Mouse (Mus musculus) small intestine, adult 2 months (tissue): ENCODE results near the gene Zfp870. TPM values are rescaled to one million over a fixed set of nuclear protein-coding genes. Genes with fewer than 3 reads are reported as not detected.
A peak's percentile ranks its signal among the peaks of the same experiment; 100 is the strongest.

Experiments used
- H3K27ac ChIP-seq: fragments of 200-500 bp; 2 replicates; pipeline ENCODE4 v1.5.1; 2012; ENCODE audit warnings: low read depth, low read length, control low read depth, inconsistent platforms; ENCODE audit not compliant: insufficient read depth
- H3K27me3 ChIP-seq: fragments of 200-500 bp; 2 replicates; pipeline ENCODE4 v1.6.1; 2012; ENCODE audit warnings: mild to moderate bottlenecking, moderate library complexity, low read length, inconsistent platforms; ENCODE audit not compliant: control insufficient read depth, insufficient read depth
- H3K36me3 ChIP-seq: fragments of 200-500 bp; 2 replicates; pipeline ENCODE4 v1.6.1; 2012; ENCODE audit warnings: mild to moderate bottlenecking, low read length, control low read depth, inconsistent platforms; ENCODE audit not compliant: control insufficient read depth, insufficient read depth
- H3K4me1 ChIP-seq: fragments of 200-500 bp; 2 replicates; pipeline ENCODE4 v1.6.1; 2012; ENCODE audit warnings: low read length, inconsistent platforms, mixed read lengths; ENCODE audit not compliant: control insufficient read depth, insufficient read depth, insufficient read length
- H3K4me3 ChIP-seq: fragments of 200-500 bp; 2 replicates; pipeline ENCODE4 v1.5.1; 2012; ENCODE audit warnings: low read depth, mild to moderate bottlenecking, control low read depth, inconsistent platforms, low read length, moderate library complexity
- CTCF ChIP-seq: fragments of 200-500 bp; IDR thresholded peaks from 2 replicates; pipeline ENCODE4 v1.5.1; 2012; ENCODE audit warnings: low read depth, mild to moderate bottlenecking, control low read depth, inconsistent platforms, low read length, moderate library complexity, mixed read lengths; ENCODE audit not compliant: insufficient replicate concordance, insufficient read length; ENCODE audit errors: extremely low read depth
- POLR2A ChIP-seq: fragments of 200-500 bp; IDR thresholded peaks from 2 replicates; pipeline ENCODE4 v1.6.1; 2012; ENCODE audit warnings: low read depth, mild to moderate bottlenecking, control low read depth, inconsistent platforms, low read length, moderate library complexity
- WGBS: fragments of 180-500 bp; shearing (Covaris S2); methylation state at CpG from one replicate; pipeline ENCODE4 v1.1.7; 2018; 5-methylcytosine and 5-hydroxymethylcytosine counted together
- polyA plus RNA-seq: library from polyadenylated mRNA; depleted of rRNA; stranded (reverse); fragments of >200 nt; gene quantifications from 2 replicates; pipeline ENCODE4 v1.2.3, GENCODE M21; 2012

The Zfp870 gene
- polyA plus RNA-seq, 1 experiment, result 0.30 TPM

DNA sequence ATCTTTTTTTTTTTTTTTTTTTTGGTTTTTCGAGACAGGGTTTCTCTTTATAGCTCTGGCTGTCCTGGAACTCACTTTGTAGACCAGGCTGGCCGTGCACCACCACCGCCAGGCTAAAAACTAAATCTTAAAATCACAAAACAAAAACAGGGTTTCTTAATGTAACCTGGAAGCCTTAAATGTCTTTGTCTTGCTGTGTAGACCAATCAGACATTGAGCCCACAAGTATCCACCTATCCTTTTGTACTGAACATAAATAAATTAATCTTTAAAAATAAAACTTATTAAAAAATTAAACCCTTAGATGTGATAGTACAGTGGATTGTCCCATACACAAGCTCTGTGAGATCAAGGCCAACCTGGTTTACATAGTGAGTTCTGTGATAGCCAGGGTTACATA is 2.5 kb upstream of the Zfp870 start:
- Histone ChIP-seq H3K36me3 (no peaks in the 10 kb centered on the region), H3K4me1 (peaks cover 19% of the 10 kb centered on the region), H3K4me3 (no peak overlapping the region), H3K27me3 (no peaks in the 10 kb centered on the region), H3K27ac (no peak overlapping the region)
- WGBS, result 86% methylated on average over 3 of the region's 3 CpGs
- no peak for TF ChIP-seq POLR2A
- TF ChIP-seq CTCF, result no peak

DNA sequence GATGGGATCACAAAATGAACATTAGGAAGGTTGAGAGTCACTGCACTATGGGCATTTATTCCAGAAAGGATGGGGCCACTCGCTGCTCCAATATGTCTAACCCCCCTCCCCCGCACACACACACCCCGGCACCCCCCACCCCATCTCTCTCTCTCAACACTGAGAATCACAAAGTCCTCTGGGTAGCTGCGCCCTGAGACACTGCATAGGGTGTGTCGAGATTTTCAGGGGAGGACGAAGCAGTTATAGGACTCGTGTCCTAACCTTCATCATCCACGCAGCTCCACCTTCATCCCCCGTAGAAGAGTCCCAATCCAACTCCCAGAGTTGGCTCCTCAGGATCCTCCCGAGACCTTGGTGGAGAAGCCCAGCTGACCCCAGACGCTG is 597 bp downstream of the Zfp870 start:
- WGBS, result 3% methylated on average over 11 of the region's 11 CpGs
- Histone ChIP-seq H3K4me1 (peaks cover 14% of the 10 kb centered on the region; the same call in 1 of the 2 replicates), H3K27me3 (no peaks in the 10 kb centered on the region), H3K27ac (peak overlapping the region; percentile 68; the same call in 1 of the 2 replicates), H3K36me3 (peaks cover 3% of the 10 kb centered on the region), H3K4me3 (peak overlapping the region; percentile 92)
- TF ChIP-seq POLR2A, result no peak
- TF ChIP-seq CTCF, result no peak

DNA sequence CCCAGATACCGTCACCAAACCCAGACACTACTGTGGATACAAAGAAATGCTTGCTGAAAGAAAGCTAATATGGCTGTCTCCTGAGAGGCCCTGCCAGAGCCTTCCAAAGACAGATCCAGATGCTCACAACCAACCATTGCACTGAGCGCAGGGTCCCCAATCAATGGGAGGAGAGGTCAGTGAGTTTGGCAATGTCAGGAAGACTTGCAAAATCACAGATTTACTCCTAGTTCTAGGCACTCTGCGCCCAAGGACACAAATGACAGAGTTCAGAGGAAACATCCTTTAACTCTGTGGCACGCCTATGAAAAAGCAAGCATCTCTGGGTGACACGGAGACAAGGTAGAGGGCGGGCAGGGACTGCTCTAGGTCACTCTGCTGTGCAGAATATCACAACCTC is 1.8 kb downstream of the Zfp870 start:
- peaks cover 14% of the 10 kb centered on the region; the same call in 1 of the 2 replicates for H3K4me1 ChIP-seq
- H3K27me3 ChIP-seq, result no peaks in the 10 kb centered on the region
- H3K27ac ChIP-seq, result no peak overlapping the region
- H3K36me3 ChIP-seq, result peaks cover 8% of the 10 kb centered on the region
- WGBS, result 89% methylated on average over 6 of the region's 6 CpGs
- no peak overlapping the region for H3K4me3 ChIP-seq
- TF ChIP-seq POLR2A, result no peak

DNA sequence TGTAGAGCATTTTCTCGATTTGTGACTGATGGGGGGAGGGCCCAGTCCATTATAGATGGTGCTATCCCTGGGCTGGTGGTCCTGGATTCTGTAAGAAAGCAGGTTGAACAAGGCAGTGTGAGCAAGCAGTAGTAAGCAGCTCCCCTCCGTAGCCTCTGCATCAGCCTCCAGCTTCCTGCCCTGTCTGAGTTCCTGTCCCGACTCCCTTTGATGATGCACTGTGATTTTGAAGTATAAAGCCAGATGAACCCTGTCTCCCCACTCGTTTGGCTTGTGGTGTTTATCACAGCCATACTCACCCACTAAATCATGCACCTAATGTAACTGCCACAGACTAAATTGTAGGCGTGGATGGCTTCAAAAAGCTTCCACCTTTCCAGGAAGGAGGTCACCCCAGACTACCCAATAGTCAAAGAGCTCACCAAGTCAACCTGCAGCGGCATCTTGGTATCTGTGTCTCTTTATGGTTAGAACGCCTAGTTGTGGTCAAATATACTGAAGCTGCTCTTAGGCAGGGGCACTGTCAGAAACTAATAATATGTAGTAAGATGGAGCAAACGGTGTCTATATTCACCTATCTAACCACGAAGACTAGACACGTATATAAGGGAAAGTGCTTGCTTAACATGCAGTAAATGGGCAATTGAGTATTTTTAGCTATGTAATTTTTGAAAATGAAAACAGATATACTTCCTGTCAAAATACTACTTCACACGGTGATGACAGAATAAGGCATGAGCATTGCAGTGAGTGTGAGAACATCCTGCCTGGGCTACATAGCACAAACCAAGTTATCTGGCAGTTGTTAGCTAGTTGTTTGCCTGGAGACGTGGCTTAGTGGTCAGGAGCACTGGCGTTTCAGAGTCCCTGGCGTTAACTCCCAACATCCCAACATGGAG is 10.9 kb downstream of the Zfp870 start:
- H3K4me3 ChIP-seq, result no peak overlapping the region
- TF ChIP-seq POLR2A, result no peak
- no peak for TF ChIP-seq CTCF
- peaks cover 8% of the 10 kb centered on the region for H3K4me1 ChIP-seq
- WGBS, result 89% methylated on average over 14 of the region's 14 CpGs
- no peak overlapping the region for H3K27ac ChIP-seq
- no peaks in the 10 kb centered on the region for H3K27me3 ChIP-seq
- peaks cover 25% of the 10 kb centered on the region for H3K36me3 ChIP-seq

DNA sequence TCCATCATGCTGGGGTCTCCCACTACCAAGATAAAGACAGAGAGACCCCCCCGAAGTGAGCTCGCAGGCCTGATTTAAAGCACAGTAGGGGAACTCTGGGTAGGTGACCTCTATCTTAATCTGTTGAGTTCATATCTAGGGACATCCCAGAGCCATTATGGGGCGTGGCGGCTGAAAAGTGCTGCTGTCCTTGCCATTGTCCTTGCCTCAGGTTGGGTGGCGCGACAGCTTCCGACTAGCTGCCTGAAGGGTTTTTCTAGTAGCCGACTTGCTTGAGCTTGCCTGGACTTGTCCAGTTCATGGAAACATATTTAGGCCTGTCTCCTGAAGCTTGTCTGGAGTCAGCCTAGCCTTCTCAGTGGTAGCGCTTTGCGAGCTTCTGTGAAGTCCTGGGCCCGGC is 12.7 kb downstream of the Zfp870 start:
- peaks cover 14% of the 10 kb centered on the region for H3K36me3 ChIP-seq
- H3K27me3 ChIP-seq, result no peaks in the 10 kb centered on the region
- no peak overlapping the region for H3K27ac ChIP-seq
- TF ChIP-seq POLR2A, result no peak
- no peak for TF ChIP-seq CTCF
- 57% methylated on average over 11 of the region's 11 CpGs for WGBS
- peaks cover 8% of the 10 kb centered on the region for H3K4me1 ChIP-seq
- H3K4me3 ChIP-seq, result peak overlapping the region; percentile 0; the same call in 1 of the 2 replicates

DNA sequence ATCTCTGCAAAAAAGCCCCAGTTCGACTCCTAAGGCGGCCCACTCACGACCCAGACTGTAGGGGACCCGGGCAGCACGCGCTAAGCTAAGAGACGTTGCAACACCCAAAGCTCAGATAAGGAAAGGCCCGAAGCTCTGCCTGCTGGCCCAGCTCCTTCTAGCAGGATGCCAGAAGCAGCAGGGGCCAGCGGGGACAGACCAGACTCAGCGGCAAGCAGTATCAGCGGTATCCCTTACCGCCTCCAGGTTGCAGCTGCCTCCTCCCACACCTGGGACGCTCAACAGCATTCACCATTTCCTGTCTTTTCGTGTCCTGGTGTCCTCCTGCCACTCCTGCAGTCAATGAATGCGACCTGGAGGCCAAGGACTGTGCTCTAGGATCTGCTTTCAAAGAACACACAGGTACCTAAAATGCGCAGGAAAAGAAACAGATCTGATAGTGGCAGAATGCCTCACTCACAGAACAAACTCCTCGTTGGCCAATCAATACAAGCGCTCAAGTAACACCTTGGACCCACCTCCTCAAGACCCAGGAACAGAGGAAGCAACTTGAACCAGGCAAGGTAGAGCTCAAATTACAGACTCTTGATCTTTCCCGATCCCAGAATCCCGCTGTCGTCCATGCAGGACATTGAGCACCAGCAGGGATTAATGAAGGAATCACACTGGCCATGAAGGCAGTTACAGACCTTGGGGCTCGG is 13.8 kb downstream of the Zfp870 start:
- H3K27ac ChIP-seq, result no peak overlapping the region
- no peak for TF ChIP-seq CTCF
- no peak for TF ChIP-seq POLR2A
- 7% methylated on average over 22 of the region's 22 CpGs for WGBS
- peak overlapping the region; percentile 41 for H3K4me3 ChIP-seq
- peaks cover 8% of the 10 kb centered on the region for H3K4me1 ChIP-seq
- H3K36me3 ChIP-seq, result peaks cover 4% of the 10 kb centered on the region
- no peaks in the 10 kb centered on the region for H3K27me3 ChIP-seq

DNA sequence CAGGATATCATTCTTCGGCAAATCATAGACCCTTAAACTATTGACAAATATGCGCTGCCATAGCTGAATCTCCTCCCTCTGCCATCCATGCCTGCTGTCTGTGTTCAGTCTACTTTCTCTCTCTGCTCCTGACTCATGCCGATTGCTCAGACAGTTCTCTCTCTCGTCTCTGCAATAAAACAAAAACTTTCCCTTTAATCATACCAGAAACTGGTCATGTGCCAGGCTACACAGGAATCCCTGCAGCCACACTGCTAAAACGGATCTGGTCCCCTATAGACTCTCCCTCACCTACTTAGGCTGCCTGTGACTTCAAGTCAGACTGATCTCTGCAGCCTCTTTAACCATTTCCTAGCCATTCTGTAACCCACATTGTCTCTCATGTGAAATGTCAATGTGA is 18.7 kb downstream of the Zfp870 start:
- no peak overlapping the region for H3K27ac ChIP-seq
- no peaks in the 10 kb centered on the region for H3K36me3 ChIP-seq
- no peak for TF ChIP-seq CTCF
- H3K4me3 ChIP-seq, result no peak overlapping the region
- H3K27me3 ChIP-seq, result no peaks in the 10 kb centered on the region
- peaks cover 3% of the 10 kb centered on the region for H3K4me1 ChIP-seq
- WGBS, result 42% methylated on average over 5 of the region's 5 CpGs
